Mouse (Mus musculus) embryonic facial prominence, embryonic 11.5 days (tissue): Measurements from ENCODE around the gene Srd5a3. TPM values are rescaled to one million over a fixed set of nuclear protein-coding genes. Genes with fewer than 3 reads are reported as not detected.

Experiments
- ATAC-seq: fragments of 200-750 bp; cut with Nextera tagmentation; replicated peaks from 2 replicates; pipeline ENCODE4 v1.8.0; 2017; ENCODE audit warnings: low read depth; ENCODE audit not compliant: insufficient number of reproducible peaks, low FRiP score, low TSS enrichment
- DNase-seq: peaks from one replicate; pipeline ENCODE4 v3.0.0-alpha.2; 2015; ENCODE audit warnings: low spot score
- H3K27ac ChIP-seq: fragments of 300-500 bp; sonication (generic); replicated peaks from 2 replicates; pipeline ENCODE4 v1.5.1; 2014; ENCODE audit warnings: mild to moderate bottlenecking, low read depth, low read length, control low read depth
- H3K27me3 ChIP-seq: fragments of 300-500 bp; sonication (generic); 2 replicates; pipeline ENCODE4 v1.6.1; 2014; ENCODE audit warnings: mild to moderate bottlenecking, low read length, moderate library complexity, mixed read lengths; ENCODE audit not compliant: control insufficient read depth, insufficient read depth
- H3K36me3 ChIP-seq: fragments of 300-500 bp; sonication (generic); replicated peaks from 2 replicates; pipeline ENCODE4 v1.6.1; 2014; ENCODE audit warnings: low read depth, mild to moderate bottlenecking, low read length, moderate library complexity, mixed read lengths; ENCODE audit not compliant: control insufficient read depth, insufficient read depth
- H3K4me1 ChIP-seq: fragments of 300-500 bp; sonication (generic); 2 replicates; pipeline ENCODE4 v1.6.1; 2014; ENCODE audit warnings: low read length, mixed read lengths; ENCODE audit not compliant: control insufficient read depth, insufficient read depth
- H3K4me2 ChIP-seq: fragments of 300-500 bp; sonication (generic); 2 replicates; pipeline ENCODE4 v1.6.1; 2014; ENCODE audit warnings: low read depth, mild to moderate bottlenecking, control low read depth, low read length, moderate library complexity
- H3K4me3 ChIP-seq: fragments of 300-500 bp; sonication (generic); 2 replicates; pipeline ENCODE4 v1.5.1; 2014; ENCODE audit warnings: low read depth, low read length, control low read depth
- H3K9ac ChIP-seq: fragments of 300-500 bp; sonication (generic); replicated peaks from 2 replicates; pipeline ENCODE4 v1.6.1; 2014; ENCODE audit warnings: mild to moderate bottlenecking, control low read depth, low read length
- H3K9me3 ChIP-seq: fragments of 300-500 bp; sonication (generic); replicated peaks from 2 replicates; pipeline ENCODE4 v1.6.1; 2016; ENCODE audit warnings: mild to moderate bottlenecking, low read length, inconsistent platforms, mixed read lengths; ENCODE audit not compliant: control insufficient read depth
- WGBS: fragments of 180-500 bp; shearing (Covaris S2); extraction: QIAGEN DNeasy Blood & Tissue Kit; methylation state at CpG from one replicate; pipeline ENCODE4 v1.1.7; 2014; 5-methylcytosine and 5-hydroxymethylcytosine counted together
- polyA plus RNA-seq: library from polyadenylated mRNA; unstranded; fragments of >200 nt; fragmentation: Nextera tagmentation; extraction: Ambion mirVana; gene quantifications from 2 replicates; pipeline ENCODE4 v1.2.1, GENCODE M21; 2014

Srd5a3 gene
- polyA plus RNA-seq, 1 experiment from 2014 or later: 23.2 TPM

DNA sequence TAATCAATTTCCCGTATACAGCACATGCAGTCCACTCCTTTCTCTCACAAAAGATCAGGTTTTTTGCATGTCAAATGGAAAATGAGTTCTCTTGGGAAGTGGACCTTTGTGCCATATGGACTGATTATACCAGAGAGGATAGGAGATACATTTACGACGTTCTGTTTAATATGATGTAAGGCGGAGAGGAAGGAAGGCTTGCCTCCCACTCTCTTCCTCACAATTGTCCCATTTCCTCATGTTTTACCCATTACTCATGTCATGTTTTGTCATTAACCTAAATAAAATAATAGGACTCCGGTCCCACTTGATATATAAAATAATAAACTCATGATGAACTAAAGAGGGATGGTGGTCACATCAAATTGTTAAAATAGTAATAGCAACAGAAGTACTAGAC, 19.4 kb upstream of the Srd5a3 start:
- H3K27me3 ChIP-seq: no peaks in the 10 kb centered on the region
- no peak overlapping the region for H3K4me2 ChIP-seq
- DNase-seq (no peak), ATAC-seq (no peak)
- no peaks in the 10 kb centered on the region for H3K4me1 ChIP-seq
- no peaks in the 10 kb centered on the region for H3K36me3 ChIP-seq
- no peak overlapping the region for H3K9ac ChIP-seq
- no peak overlapping the region for H3K4me3 ChIP-seq
- H3K27ac ChIP-seq: no peak overlapping the region
- H3K9me3 ChIP-seq: no peaks in the 10 kb centered on the region; the same call in 1 of the 2 replicates
- 87% methylated on average over 5 of the region's 5 CpGs for WGBS

DNA sequence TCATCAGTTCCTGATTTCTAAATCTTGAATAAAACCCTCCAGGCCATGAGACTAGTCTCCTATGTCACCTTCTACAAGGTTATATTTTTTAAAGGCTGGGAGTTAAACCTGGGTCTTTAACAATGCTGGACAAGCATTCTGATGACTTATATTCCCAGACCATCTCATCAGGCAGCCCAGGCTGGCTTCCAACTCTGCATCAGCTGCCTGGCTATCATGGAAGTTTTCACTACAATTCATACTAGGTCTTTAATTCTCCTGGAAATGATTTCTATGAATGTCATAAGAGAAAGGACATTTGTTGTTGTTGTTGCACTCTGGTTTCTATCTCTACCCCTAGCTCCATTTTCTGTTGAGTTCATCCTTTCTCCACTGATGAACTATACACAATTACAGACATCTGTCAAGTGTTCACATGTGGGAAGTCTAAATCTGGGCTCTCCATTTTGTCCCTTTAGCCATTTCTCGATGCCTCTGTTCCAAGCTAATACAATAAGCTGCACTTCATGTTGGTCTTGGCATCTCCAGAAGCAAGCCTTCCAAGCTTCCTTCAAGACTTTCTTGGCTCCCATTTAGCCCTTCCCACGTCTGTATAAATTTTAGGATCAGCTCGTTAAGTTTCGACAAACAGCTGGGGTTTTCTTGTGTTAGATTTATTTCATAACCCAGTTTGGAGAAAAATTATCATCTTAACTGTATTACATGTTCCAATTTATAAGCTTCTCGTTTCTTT, 12.3 kb upstream of the Srd5a3 start:
- Histone ChIP-seq H3K4me1 (no peaks in the 10 kb centered on the region), H3K27me3 (no peaks in the 10 kb centered on the region), H3K9ac (no peak overlapping the region), H3K4me3 (no peak overlapping the region), H3K36me3 (no peaks in the 10 kb centered on the region), H3K4me2 (no peak overlapping the region), H3K27ac (no peak overlapping the region), H3K9me3 (no peaks in the 10 kb centered on the region; the same call in 1 of the 2 replicates)
- 83% methylated on average over 5 of the region's 5 CpGs for WGBS
- no peak for ATAC-seq
- DNase-seq: no peak

GRCm38 (mm10) chr5:76130292-76130691, 9.8 kb upstream of the Srd5a3 start:
- ATAC-seq (no peak), DNase-seq (no peak)
- Histone ChIP-seq H3K36me3 (no peaks in the 10 kb centered on the region), H3K27me3 (no peaks in the 10 kb centered on the region), H3K9me3 (no peaks in the 10 kb centered on the region), H3K4me2 (no peak overlapping the region), H3K4me1 (no peaks in the 10 kb centered on the region), H3K4me3 (no peak overlapping the region), H3K9ac (no peak overlapping the region), H3K27ac (no peak overlapping the region)
- 53% methylated on average over 2 of the region's 2 CpGs for WGBS

DNA sequence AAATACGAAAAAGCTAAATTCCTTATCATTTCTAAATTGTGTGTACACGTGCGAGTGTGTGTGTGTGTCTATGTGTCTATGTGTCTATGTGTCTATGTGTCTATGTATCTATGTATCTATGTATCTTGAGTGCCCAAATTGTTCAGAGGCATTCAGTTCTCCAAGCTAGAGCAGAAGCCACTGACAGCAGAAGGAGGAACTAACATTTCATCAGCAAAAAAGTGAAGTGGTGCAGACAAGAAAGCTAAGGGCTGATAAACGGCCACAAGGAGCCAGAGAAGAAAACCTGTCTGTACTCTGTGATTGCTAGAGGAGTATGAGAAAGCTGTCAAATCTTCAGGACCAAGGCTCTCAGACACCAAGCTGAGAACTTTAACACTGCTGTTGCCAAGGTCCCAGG, 8.1 kb upstream of the Srd5a3 start:
- no peak overlapping the region for H3K9ac ChIP-seq
- H3K9me3 ChIP-seq: no peaks in the 10 kb centered on the region
- H3K27ac ChIP-seq: no peak overlapping the region
- no peaks in the 10 kb centered on the region for H3K4me1 ChIP-seq
- no peaks in the 10 kb centered on the region for H3K27me3 ChIP-seq
- no peak overlapping the region for H3K4me2 ChIP-seq
- H3K4me3 ChIP-seq: no peak overlapping the region
- 82% methylated on average over 4 of the region's 4 CpGs for WGBS
- no peaks in the 10 kb centered on the region for H3K36me3 ChIP-seq
- ATAC-seq (no peak), DNase-seq (no peak)

DNA sequence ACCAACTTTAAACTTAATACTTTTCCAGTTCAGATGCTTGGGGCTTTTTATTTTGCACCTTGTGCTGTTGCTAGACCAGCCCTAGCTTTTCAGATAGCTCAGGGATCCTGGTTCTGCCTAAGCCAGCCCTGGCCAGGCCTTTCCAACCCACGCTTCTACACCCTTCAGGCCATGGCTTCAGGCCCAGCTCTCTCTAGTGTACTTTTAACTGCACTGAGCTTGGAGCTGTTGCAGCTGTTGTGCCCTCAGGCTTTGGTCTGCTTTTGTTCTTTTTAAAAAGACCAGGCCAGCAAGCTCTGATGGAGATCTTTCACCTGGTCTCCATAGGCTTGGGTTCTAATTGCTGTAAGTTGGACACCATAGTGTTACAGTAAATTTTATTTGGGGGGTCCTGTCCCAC, 4.4 kb upstream of the Srd5a3 start:
- no peaks in the 10 kb centered on the region for H3K27me3 ChIP-seq
- 75% methylated on average over 1 of the region's 1 CpGs for WGBS

DNA sequence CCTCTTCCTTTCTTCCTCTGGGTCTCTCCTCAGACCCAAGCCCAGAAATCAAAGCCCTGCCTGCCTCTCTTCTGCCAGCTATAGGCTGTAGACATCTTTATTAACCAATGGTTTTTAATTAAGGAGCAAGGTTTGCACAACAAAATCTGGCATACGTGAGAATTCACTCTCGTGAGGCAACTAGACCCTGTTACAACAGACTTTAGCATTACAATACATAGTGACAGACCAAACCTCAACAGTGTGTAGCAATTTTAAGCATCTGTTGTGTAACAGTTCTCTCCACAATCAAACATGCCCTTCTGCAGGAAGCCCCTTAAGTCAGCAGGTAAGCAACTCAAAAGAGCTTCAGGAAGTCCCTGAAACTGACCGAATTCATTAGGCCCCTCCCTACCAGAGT, 3.8 kb upstream of the Srd5a3 start:
- H3K36me3 ChIP-seq: no peaks in the 10 kb centered on the region
- no peaks in the 10 kb centered on the region for H3K4me1 ChIP-seq
- no peak overlapping the region for H3K4me3 ChIP-seq
- 90% methylated on average over 3 of the region's 3 CpGs for WGBS
- DNase-seq: no peak
- ATAC-seq: no peak
- H3K27ac ChIP-seq: no peak overlapping the region
- no peak overlapping the region for H3K9ac ChIP-seq
- H3K9me3 ChIP-seq: no peaks in the 10 kb centered on the region
- no peaks in the 10 kb centered on the region for H3K27me3 ChIP-seq
- H3K4me2 ChIP-seq: no peak overlapping the region

More for the DNA sequence above, 4.4 kb upstream of the Srd5a3 start:
- DNase-seq (no peak), ATAC-seq (no peak)
- Histone ChIP-seq H3K4me2 (no peak overlapping the region), H3K4me3 (no peak overlapping the region), H3K9ac (no peak overlapping the region), H3K4me1 (no peaks in the 10 kb centered on the region), H3K36me3 (no peaks in the 10 kb centered on the region), H3K27ac (no peak overlapping the region), H3K9me3 (no peaks in the 10 kb centered on the region)

GRCm38 (mm10) chr5:76137586-76137985, 2.5 kb upstream of the Srd5a3 start:
- H3K4me1 ChIP-seq: no peaks in the 10 kb centered on the region
- no peak overlapping the region for H3K27ac ChIP-seq
- ATAC-seq: no peak
- no peaks in the 10 kb centered on the region for H3K9me3 ChIP-seq
- H3K4me3 ChIP-seq: no peak overlapping the region
- H3K36me3 ChIP-seq: no peaks in the 10 kb centered on the region
- no peak overlapping the region for H3K4me2 ChIP-seq
- H3K27me3 ChIP-seq: no peaks in the 10 kb centered on the region
- no peak for DNase-seq
- WGBS: 100% methylated on average over 1 of the region's 1 CpGs
- no peak overlapping the region for H3K9ac ChIP-seq

- WGBS: 84% methylated on average over 1 of the region's 1 CpGs
- no peaks in the 10 kb centered on the region for H3K9me3 ChIP-seq
- ATAC-seq: no peak
- H3K4me3 ChIP-seq: no peak overlapping the region
- H3K4me2 ChIP-seq: no peak overlapping the region
- no peak overlapping the region for H3K9ac ChIP-seq
- H3K27ac ChIP-seq: no peak overlapping the region
- H3K36me3 ChIP-seq: no peaks in the 10 kb centered on the region
- no peaks in the 10 kb centered on the region for H3K4me1 ChIP-seq
- no peak for DNase-seq
- H3K27me3 ChIP-seq: no peaks in the 10 kb centered on the region
These were observed 2.0 kb upstream of the Srd5a3 start for GRCm38 (mm10) chr5:76138071-76138470.
